Mouse (Mus musculus): ENCODE results near the gene Rarres1. TPM values are rescaled to one million over a fixed set of nuclear protein-coding genes. Genes with fewer than 3 reads are reported as not detected.

Gene Rarres1
- polyA plus RNA-seq, 1 experiment from 2014 or later: 0.37 TPM

- Histone ChIP-seq H3K9ac (ENCODE audit: low read length) (no peak overlapping the region), H3K36me3 (ENCODE audit: control insufficient read depth, insufficient read depth, low read length) (no peaks in the 10 kb centered on the region), H3K9me3 (ENCODE audit: control insufficient read depth, low read length) (no peaks in the 10 kb centered on the region), H3K4me1 (replicated peaks; ENCODE audit: control insufficient read depth, insufficient read depth, low read length) (no peaks in the 10 kb centered on the region), H3K4me3 (ENCODE audit: low read depth, low read length) (no peak overlapping the region), H3K27ac (ENCODE audit: low read depth, low read length) (no peak overlapping the region), H3K27me3 (ENCODE audit: control insufficient read depth, insufficient read depth, low read length) (no peaks in the 10 kb centered on the region), H3K4me2 (ENCODE audit: low read depth, low read length, severe bottlenecking) (no peak overlapping the region)
- DNase-seq (ENCODE audit: low spot score) (no peak), ATAC-seq (replicated peaks; ENCODE audit: low FRiP score) (no peak)
- WGBS: 86% methylated on average over 8 of the region's 8 CpGs
Measured at GRCm38 (mm10) chr3:67543630-67544029, 28.3 kb upstream of the Rarres1 start.

- Histone ChIP-seq H3K27ac (ENCODE audit: low read depth, low read length) (no peak overlapping the region), H3K27me3 (ENCODE audit: control insufficient read depth, insufficient read depth, low read length) (no peaks in the 10 kb centered on the region), H3K4me2 (ENCODE audit: low read depth, low read length, severe bottlenecking) (no peak overlapping the region), H3K9ac (ENCODE audit: low read length) (no peak overlapping the region), H3K9me3 (ENCODE audit: control insufficient read depth, low read length) (no peaks in the 10 kb centered on the region), H3K4me3 (ENCODE audit: low read depth, low read length) (no peak overlapping the region), H3K36me3 (ENCODE audit: control insufficient read depth, insufficient read depth, low read length) (no peaks in the 10 kb centered on the region), H3K4me1 (replicated peaks; ENCODE audit: control insufficient read depth, insufficient read depth, low read length) (no peaks in the 10 kb centered on the region)
- WGBS: 80% methylated on average over 6 of the region's 6 CpGs
- ATAC-seq (replicated peaks; ENCODE audit: low FRiP score) (no peak), DNase-seq (ENCODE audit: low spot score) (no peak)
Measured at GRCm38 (mm10) chr3:67524768-67525167, 9.4 kb upstream of the Rarres1 start.

- no peak overlapping the region for H3K4me3 ChIP-seq (ENCODE audit: low read depth, low read length)
- H3K27ac ChIP-seq (ENCODE audit: low read depth, low read length): no peak overlapping the region
- H3K4me2 ChIP-seq (ENCODE audit: low read depth, low read length, severe bottlenecking): no peak overlapping the region
- 90% methylated on average over 8 of the region's 8 CpGs for WGBS
- no peak overlapping the region for H3K9ac ChIP-seq (ENCODE audit: low read length)
- ATAC-seq (replicated peaks; ENCODE audit: low FRiP score): no peak
- H3K27me3 ChIP-seq (ENCODE audit: control insufficient read depth, insufficient read depth, low read length): no peaks in the 10 kb centered on the region
- no peaks in the 10 kb centered on the region for H3K36me3 ChIP-seq (ENCODE audit: control insufficient read depth, insufficient read depth, low read length)
- H3K9me3 ChIP-seq (ENCODE audit: control insufficient read depth, low read length): no peaks in the 10 kb centered on the region
- no peaks in the 10 kb centered on the region for H3K4me1 ChIP-seq (replicated peaks; ENCODE audit: control insufficient read depth, insufficient read depth, low read length)
- no peak for DNase-seq (ENCODE audit: low spot score)
Measured at GRCm38 (mm10) chr3:67522709-67523108, 7.4 kb upstream of the Rarres1 start.

GRCm38 (mm10) chr3:67520568-67521143 is 5.3 kb upstream of the Rarres1 start:
- Histone ChIP-seq H3K27ac (ENCODE audit: low read depth, low read length) (no peak overlapping the region), H3K9me3 (ENCODE audit: control insufficient read depth, low read length) (no peaks in the 10 kb centered on the region), H3K36me3 (ENCODE audit: control insufficient read depth, insufficient read depth, low read length) (no peaks in the 10 kb centered on the region), H3K4me3 (ENCODE audit: low read depth, low read length) (no peak overlapping the region), H3K4me2 (ENCODE audit: low read depth, low read length, severe bottlenecking) (no peak overlapping the region), H3K27me3 (ENCODE audit: control insufficient read depth, insufficient read depth, low read length) (no peaks in the 10 kb centered on the region; the same call in 1 of the 2 replicates), H3K4me1 (replicated peaks; ENCODE audit: control insufficient read depth, insufficient read depth, low read length) (no peaks in the 10 kb centered on the region), H3K9ac (ENCODE audit: low read length) (no peak overlapping the region)
- DNase-seq (ENCODE audit: low spot score) (no peak), ATAC-seq (replicated peaks; ENCODE audit: low FRiP score) (no peak)
- 89% methylated on average over 5 of the region's 5 CpGs for WGBS

- H3K27ac ChIP-seq (ENCODE audit: low read depth, low read length): no peak overlapping the region
Measured at GRCm38 (mm10) chr3:67514801-67515273, 486 bp downstream of the Rarres1 start.

GRCm38 (mm10) chr3:67512807-67513206 is 2.5 kb downstream of the Rarres1 start:
- Histone ChIP-seq H3K4me3 (ENCODE audit: low read depth, low read length) (no peak overlapping the region), H3K4me1 (replicated peaks; ENCODE audit: control insufficient read depth, insufficient read depth, low read length) (no peaks in the 10 kb centered on the region; the same call in 1 of the 2 replicates), H3K9ac (ENCODE audit: low read length) (no peak overlapping the region), H3K36me3 (ENCODE audit: control insufficient read depth, insufficient read depth, low read length) (no peaks in the 10 kb centered on the region), H3K27me3 (ENCODE audit: control insufficient read depth, insufficient read depth, low read length) (peaks cover 4% of the 10 kb centered on the region), H3K27ac (ENCODE audit: low read depth, low read length) (no peak overlapping the region), H3K9me3 (ENCODE audit: control insufficient read depth, low read length) (no peaks in the 10 kb centered on the region), H3K4me2 (ENCODE audit: low read depth, low read length, severe bottlenecking) (no peak overlapping the region)
- DNase-seq (ENCODE audit: low spot score) (peak; percentile 79), ATAC-seq (replicated peaks; ENCODE audit: low FRiP score) (peak; percentile 37)
- WGBS: 1% methylated on average over 5 of the region's 5 CpGs

More at GRCm38 (mm10) chr3:67514801-67515273, 486 bp downstream of the Rarres1 start:
- DNase-seq (ENCODE audit: low spot score) (peak; percentile 54), ATAC-seq (replicated peaks; ENCODE audit: low FRiP score) (peak; percentile 37; the same call in 1 of the 2 replicates)
- Histone ChIP-seq H3K36me3 (ENCODE audit: control insufficient read depth, insufficient read depth, low read length) (no peaks in the 10 kb centered on the region), H3K9me3 (ENCODE audit: control insufficient read depth, low read length) (no peaks in the 10 kb centered on the region), H3K4me2 (ENCODE audit: low read depth, low read length, severe bottlenecking) (peak overlapping the region; percentile 100), H3K4me1 (replicated peaks; ENCODE audit: control insufficient read depth, insufficient read depth, low read length) (no peaks in the 10 kb centered on the region; the same call in 1 of the 2 replicates), H3K9ac (ENCODE audit: low read length) (peak overlapping the region; percentile 63), H3K4me3 (ENCODE audit: low read depth, low read length) (peak overlapping the region; percentile 54), H3K27me3 (ENCODE audit: control insufficient read depth, insufficient read depth, low read length) (peaks cover 4% of the 10 kb centered on the region)
- WGBS: 6% methylated on average over 40 of the region's 40 CpGs

GRCm38 (mm10) chr3:67508216-67508892 is 7.0 kb downstream of the Rarres1 start:
- Histone ChIP-seq H3K4me3 (ENCODE audit: low read depth, low read length) (no peak overlapping the region), H3K27me3 (ENCODE audit: control insufficient read depth, insufficient read depth, low read length) (no peaks in the 10 kb centered on the region; the same call in 1 of the 2 replicates), H3K4me2 (ENCODE audit: low read depth, low read length, severe bottlenecking) (no peak overlapping the region), H3K9ac (ENCODE audit: low read length) (no peak overlapping the region), H3K9me3 (ENCODE audit: control insufficient read depth, low read length) (no peaks in the 10 kb centered on the region), H3K27ac (ENCODE audit: low read depth, low read length) (no peak overlapping the region), H3K36me3 (ENCODE audit: control insufficient read depth, insufficient read depth, low read length) (no peaks in the 10 kb centered on the region), H3K4me1 (replicated peaks; ENCODE audit: control insufficient read depth, insufficient read depth, low read length) (no peaks in the 10 kb centered on the region)
- DNase-seq (ENCODE audit: low spot score) (no peak), ATAC-seq (replicated peaks; ENCODE audit: low FRiP score) (no peak)
- WGBS: 83% methylated on average over 10 of the region's 10 CpGs

- Histone ChIP-seq H3K4me1 (replicated peaks; ENCODE audit: control insufficient read depth, insufficient read depth, low read length) (no peaks in the 10 kb centered on the region), H3K9ac (ENCODE audit: low read length) (no peak overlapping the region), H3K27me3 (ENCODE audit: control insufficient read depth, insufficient read depth, low read length) (no peaks in the 10 kb centered on the region), H3K4me2 (ENCODE audit: low read depth, low read length, severe bottlenecking) (no peak overlapping the region), H3K36me3 (ENCODE audit: control insufficient read depth, insufficient read depth, low read length) (no peaks in the 10 kb centered on the region), H3K9me3 (ENCODE audit: control insufficient read depth, low read length) (no peaks in the 10 kb centered on the region), H3K27ac (ENCODE audit: low read depth, low read length) (no peak overlapping the region), H3K4me3 (ENCODE audit: low read depth, low read length) (no peak overlapping the region)
- 83% methylated on average over 2 of the region's 2 CpGs for WGBS
- no peak for ATAC-seq (replicated peaks; ENCODE audit: low FRiP score)
- DNase-seq (ENCODE audit: low spot score): no peak
Measured at GRCm38 (mm10) chr3:67505286-67505685, 10.0 kb downstream of the Rarres1 start.
